Mouse (Mus musculus): Measurements from ENCODE around the gene Asap2.
A peak's percentile ranks its signal among the peaks of the same experiment; 100 is the strongest.

Gene Asap2

DNA sequence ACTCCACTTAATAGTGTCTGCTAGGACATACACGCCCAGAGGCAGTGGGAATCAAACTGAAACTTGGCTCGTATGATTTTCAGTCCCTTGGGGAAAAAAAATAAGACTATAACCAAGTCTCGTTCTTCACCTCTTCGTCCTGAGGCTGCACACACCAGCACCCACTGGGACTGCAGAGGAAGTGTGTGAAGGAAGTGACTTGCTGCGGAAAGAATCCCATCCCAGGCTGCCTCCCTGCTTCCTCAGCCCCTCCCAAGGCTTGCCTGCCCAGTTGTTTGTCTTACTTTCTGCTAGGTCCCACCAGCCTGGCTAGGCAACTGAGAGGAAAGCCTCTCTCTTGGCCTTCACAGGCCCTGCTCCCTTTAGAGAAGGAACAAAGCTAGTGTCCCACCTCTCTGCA, 274.0 kb downstream of the Asap2 start:
- no peaks in the 10 kb centered on the region for H3K27me3 ChIP-seq (ENCODE audit: insufficient read depth, low read length)
- peaks cover 19% of the 10 kb centered on the region for H3K36me3 ChIP-seq (ENCODE audit: insufficient read depth, low read length)
- no peaks in the 10 kb centered on the region for H3K9me3 ChIP-seq (ENCODE audit: low read length)
- no peak for TF ChIP-seq CTCF (conservative IDR thresholded peaks at IDR 0.05; ENCODE audit: low read length)
- TF ChIP-seq NANOG (IDR thresholded peaks at IDR 0.05; ENCODE audit: borderline replicate concordance, low read length), result no peak
- TF ChIP-seq POU5F1 (IDR thresholded peaks at IDR 0.05; ENCODE audit: borderline replicate concordance, low read length), result no peak
- H3K4me3 ChIP-seq (replicated peaks; ENCODE audit: low read length), result no peak overlapping the region
- H3K4me1 ChIP-seq (replicated peaks; ENCODE audit: low read depth, low read length), result peaks cover 37% of the 10 kb centered on the region

DNA sequence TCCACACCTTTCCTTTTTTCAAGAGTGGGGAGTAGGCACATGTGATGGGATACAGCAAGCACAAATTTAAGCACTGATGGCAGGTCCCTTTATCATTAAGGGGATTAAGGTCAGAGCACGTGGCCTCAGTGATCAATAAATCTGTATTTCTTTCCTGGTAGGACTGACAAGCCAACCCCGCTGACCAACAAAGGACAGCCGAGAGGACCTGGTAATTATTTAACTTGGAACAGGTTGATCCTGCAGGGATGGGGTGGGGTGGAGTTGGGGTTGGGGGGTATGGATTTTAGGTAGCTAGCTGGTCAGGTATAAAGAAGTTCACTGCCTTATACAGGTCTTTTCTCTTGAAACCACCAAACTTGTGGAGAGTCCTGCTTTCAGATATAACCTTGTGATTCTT, 274.7 kb downstream of the Asap2 start:
- TF ChIP-seq CTCF (conservative IDR thresholded peaks at IDR 0.05; ENCODE audit: low read length) (no peak), POU5F1 (IDR thresholded peaks at IDR 0.05; ENCODE audit: borderline replicate concordance, low read length) (no peak), NANOG (IDR thresholded peaks at IDR 0.05; ENCODE audit: borderline replicate concordance, low read length) (no peak)
- Histone ChIP-seq H3K4me3 (replicated peaks; ENCODE audit: low read length) (no peak overlapping the region), H3K9me3 (ENCODE audit: low read length) (no peaks in the 10 kb centered on the region), H3K27me3 (ENCODE audit: insufficient read depth, low read length) (no peaks in the 10 kb centered on the region), H3K36me3 (ENCODE audit: insufficient read depth, low read length) (peaks cover 19% of the 10 kb centered on the region), H3K4me1 (replicated peaks; ENCODE audit: low read depth, low read length) (peaks cover 37% of the 10 kb centered on the region)

DNA sequence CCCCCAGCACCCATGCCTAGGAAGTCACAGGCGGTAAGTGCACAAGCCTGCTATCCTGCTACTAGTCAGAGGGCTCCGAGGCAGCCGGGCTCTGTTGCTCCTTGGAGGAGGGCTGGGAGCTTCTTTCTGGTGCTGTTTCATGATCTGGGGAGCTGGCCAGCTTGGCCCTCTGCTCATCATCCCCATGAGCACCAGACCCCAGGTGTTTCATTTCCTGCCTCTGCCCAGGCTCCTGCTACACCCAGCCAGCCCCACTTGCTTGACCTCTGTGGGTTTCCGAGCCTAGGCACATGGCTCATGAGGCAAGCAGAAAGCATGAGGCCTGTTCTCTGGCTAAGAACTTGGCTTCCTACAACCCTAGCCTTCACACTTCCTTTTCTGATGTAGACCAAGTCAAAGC, 275.2 kb downstream of the Asap2 start:
- no peaks in the 10 kb centered on the region for H3K27me3 ChIP-seq (ENCODE audit: insufficient read depth, low read length)
- no peaks in the 10 kb centered on the region for H3K9me3 ChIP-seq (ENCODE audit: low read length)
- H3K36me3 ChIP-seq (ENCODE audit: insufficient read depth, low read length), result peaks cover 21% of the 10 kb centered on the region
- TF ChIP-seq POU5F1 (IDR thresholded peaks at IDR 0.05; ENCODE audit: borderline replicate concordance, low read length), result no peak
- TF ChIP-seq CTCF (conservative IDR thresholded peaks at IDR 0.05; ENCODE audit: low read length), result no peak
- TF ChIP-seq NANOG (IDR thresholded peaks at IDR 0.05; ENCODE audit: borderline replicate concordance, low read length), result no peak
- H3K4me3 ChIP-seq (replicated peaks; ENCODE audit: low read length), result 0 out of 2 replicates have a peak overlapping the region, but pooled peaks have one; percentile 20
- peaks cover 35% of the 10 kb centered on the region for H3K4me1 ChIP-seq (replicated peaks; ENCODE audit: low read depth, low read length)

DNA sequence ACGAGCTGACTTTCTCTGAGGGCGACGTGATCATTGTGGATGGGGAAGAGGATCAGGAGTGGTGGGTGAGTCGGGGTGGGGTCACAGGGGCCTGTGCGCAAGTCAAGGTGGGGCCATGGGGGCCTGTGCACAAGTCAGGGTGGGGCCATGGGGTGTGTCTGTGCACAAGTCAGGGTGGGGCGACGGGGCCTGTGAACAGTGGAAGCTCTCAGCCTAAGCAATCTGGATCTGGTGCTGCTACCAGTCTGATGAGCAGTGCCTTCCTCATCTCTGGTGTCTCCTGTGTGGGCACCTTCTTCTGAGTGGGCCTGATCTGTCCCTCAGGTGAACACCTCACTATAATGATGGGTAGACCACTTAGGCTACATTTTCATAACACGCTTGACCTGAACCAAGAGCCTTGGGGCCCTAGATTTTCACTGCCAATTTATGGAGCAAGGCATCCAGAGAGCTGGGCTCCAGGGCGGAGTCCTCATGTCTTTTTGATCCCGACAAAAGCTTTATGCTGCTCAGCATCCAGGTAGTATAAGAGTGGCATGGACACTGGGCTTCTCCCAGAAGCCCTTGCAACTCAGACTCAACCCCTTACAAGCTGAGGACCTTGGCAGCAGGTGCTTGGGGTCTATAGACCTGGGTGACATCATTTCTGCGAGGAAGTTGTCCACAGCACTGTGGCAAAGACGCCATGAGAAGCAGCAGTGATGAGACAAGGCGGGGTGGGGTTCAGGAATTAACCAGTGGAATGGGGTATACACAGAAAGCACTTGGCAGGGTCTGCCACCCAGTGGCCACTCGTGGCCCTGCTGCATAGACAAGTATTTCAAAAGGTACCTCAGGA, 275.9 kb downstream of the Asap2 start:
- Histone ChIP-seq H3K27me3 (ENCODE audit: insufficient read depth, low read length) (no peaks in the 10 kb centered on the region), H3K9me3 (ENCODE audit: low read length) (no peaks in the 10 kb centered on the region), H3K4me1 (replicated peaks; ENCODE audit: low read depth, low read length) (peaks cover 33% of the 10 kb centered on the region), H3K36me3 (ENCODE audit: insufficient read depth, low read length) (peaks cover 27% of the 10 kb centered on the region), H3K4me3 (replicated peaks; ENCODE audit: low read length) (no peak overlapping the region; the same call in 1 of the 2 replicates)
- TF ChIP-seq CTCF (conservative IDR thresholded peaks at IDR 0.05; ENCODE audit: low read length) (peak; percentile 41), POU5F1 (IDR thresholded peaks at IDR 0.05; ENCODE audit: borderline replicate concordance, low read length) (no peak)

DNA sequence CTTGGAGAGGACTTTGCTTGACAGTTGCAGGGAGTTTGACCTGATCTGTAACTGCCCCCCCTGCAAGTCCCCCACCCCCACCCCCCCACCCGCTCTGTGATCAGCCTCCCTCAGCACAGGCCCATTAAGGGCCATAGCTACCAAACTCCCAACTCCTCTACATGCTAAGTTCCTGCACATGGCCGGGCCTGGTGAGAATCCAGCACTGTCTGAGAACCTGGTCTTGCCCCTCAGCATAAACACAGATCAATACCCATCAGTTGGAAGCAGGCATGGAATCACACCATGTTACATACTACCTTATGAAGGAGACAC, 276.5 kb downstream of the Asap2 start:
- Histone ChIP-seq H3K36me3 (ENCODE audit: insufficient read depth, low read length) (peaks cover 32% of the 10 kb centered on the region), H3K4me1 (replicated peaks; ENCODE audit: low read depth, low read length) (peaks cover 33% of the 10 kb centered on the region), H3K4me3 (replicated peaks; ENCODE audit: low read length) (no peak overlapping the region), H3K9me3 (ENCODE audit: low read length) (no peaks in the 10 kb centered on the region), H3K27me3 (ENCODE audit: insufficient read depth, low read length) (no peaks in the 10 kb centered on the region)
- TF ChIP-seq POU5F1 (IDR thresholded peaks at IDR 0.05; ENCODE audit: borderline replicate concordance, low read length), result no peak
- TF ChIP-seq CTCF (conservative IDR thresholded peaks at IDR 0.05; ENCODE audit: low read length), result no peak
- TF ChIP-seq NANOG (IDR thresholded peaks at IDR 0.05; ENCODE audit: borderline replicate concordance, low read length), result no peak

DNA sequence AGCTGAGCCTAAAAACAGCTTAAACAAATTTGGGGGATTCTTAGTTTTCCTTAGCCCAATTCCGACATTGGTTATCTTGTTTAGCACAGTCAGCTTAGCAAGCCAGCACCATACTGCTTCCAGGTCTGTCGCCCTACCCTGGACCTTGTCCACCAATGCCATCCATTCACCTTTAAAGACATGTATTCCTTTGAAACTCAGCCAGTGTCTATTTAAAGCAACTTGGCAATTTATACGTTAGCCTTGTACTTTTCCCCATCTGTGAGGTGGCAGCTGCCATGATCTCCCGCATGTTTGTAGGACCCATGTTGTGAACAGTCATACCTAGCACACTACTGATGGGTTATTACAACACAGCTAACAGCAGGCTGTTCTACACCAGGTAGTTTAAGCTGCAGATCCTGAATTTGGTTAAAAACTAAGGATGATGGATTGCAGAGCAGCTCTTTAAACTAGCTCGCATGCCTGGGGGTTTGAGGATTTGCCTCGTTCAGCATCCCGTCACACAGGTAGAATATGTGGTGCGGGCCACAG, 277.9 kb downstream of the Asap2 start:
- Histone ChIP-seq H3K4me1 (replicated peaks; ENCODE audit: low read depth, low read length) (peaks cover 33% of the 10 kb centered on the region), H3K27me3 (ENCODE audit: insufficient read depth, low read length) (no peaks in the 10 kb centered on the region), H3K4me3 (replicated peaks; ENCODE audit: low read length) (no peak overlapping the region), H3K9me3 (ENCODE audit: low read length) (no peaks in the 10 kb centered on the region), H3K36me3 (ENCODE audit: insufficient read depth, low read length) (peaks cover 34% of the 10 kb centered on the region)
- TF ChIP-seq POU5F1 (IDR thresholded peaks at IDR 0.05; ENCODE audit: borderline replicate concordance, low read length), result no peak

DNA sequence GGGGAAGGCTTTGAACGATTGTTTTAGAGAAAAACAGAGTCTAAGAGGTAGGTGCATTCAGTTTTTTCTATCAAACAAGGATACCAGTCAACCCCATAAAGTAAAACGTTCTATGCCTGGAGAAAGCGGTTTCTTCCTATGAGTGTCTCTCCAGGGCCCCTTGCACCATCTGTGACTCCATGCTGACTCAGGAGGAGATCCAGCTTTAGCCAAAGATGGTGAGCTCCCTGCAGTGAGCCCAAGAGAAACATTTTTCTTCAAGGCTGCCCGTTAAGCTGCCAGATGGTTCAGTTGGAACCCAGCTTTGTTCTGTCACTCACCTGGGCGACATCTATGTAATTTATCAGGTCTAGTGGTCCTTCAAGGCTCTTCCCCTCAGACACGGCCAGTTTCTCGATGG, 284.2 kb downstream of the Asap2 start:
- Histone ChIP-seq H3K4me3 (replicated peaks; ENCODE audit: low read length) (no peak overlapping the region), H3K9me3 (ENCODE audit: low read length) (peaks cover 10% of the 10 kb centered on the region), H3K27me3 (ENCODE audit: insufficient read depth, low read length) (no peaks in the 10 kb centered on the region), H3K4me1 (replicated peaks; ENCODE audit: low read depth, low read length) (no peaks in the 10 kb centered on the region), H3K36me3 (ENCODE audit: insufficient read depth, low read length) (peaks cover 43% of the 10 kb centered on the region)
- no peak for TF ChIP-seq CTCF (conservative IDR thresholded peaks at IDR 0.05; ENCODE audit: low read length)

DNA sequence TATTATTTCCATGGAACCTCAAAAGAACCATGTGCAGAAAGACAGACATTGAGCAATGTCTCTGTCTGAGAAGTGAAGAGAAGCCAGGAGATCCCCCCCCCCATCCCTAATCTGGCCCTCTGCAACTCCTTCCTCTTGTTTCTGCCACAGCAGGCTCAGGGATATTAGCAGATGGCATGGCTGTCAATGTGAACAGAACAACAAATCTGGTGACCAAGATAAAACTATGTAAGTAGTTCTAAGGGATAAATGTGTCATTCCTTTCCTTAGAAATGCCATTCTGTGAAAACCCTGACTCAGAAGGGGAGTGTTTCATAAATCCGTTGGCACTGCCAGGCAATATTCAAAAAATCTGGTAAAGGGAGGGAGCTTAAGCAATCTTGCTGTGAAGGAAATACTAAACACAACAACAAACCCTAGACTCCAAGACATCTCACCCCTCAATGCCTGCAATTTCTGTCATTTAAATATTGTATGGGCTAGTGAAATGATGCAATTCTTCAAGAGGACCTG, 287.1 kb downstream of the Asap2 start:
- TF ChIP-seq POU5F1 (IDR thresholded peaks at IDR 0.05; ENCODE audit: borderline replicate concordance, low read length) (no peak), CTCF (conservative IDR thresholded peaks at IDR 0.05; ENCODE audit: low read length) (no peak), NANOG (IDR thresholded peaks at IDR 0.05; ENCODE audit: borderline replicate concordance, low read length) (no peak)
- Histone ChIP-seq H3K27me3 (ENCODE audit: insufficient read depth, low read length) (no peaks in the 10 kb centered on the region), H3K36me3 (ENCODE audit: insufficient read depth, low read length) (peaks cover 19% of the 10 kb centered on the region), H3K9me3 (ENCODE audit: low read length) (peaks cover 10% of the 10 kb centered on the region), H3K4me1 (replicated peaks; ENCODE audit: low read depth, low read length) (no peaks in the 10 kb centered on the region), H3K4me3 (replicated peaks; ENCODE audit: low read length) (no peak overlapping the region)

Measured in E14TG2a.4 (cell line).